Comparison of ENCODE assay signal across 27 mouse cellular contexts in genomic region chr13:53911261-53911660, GRCm38 (mm10).
"Had no signal": no experiment of that assay in that cellular context is flagged by ENCODE, and none has a peak within 500 bp of the region (broad histone marks: within the 10 kb centered on the region; RNA-seq: fewer than 3 reads in every experiment).

No protein-coding gene starts in this region.

- H3K9ac ChIP-seq: embryonic facial prominence, embryonic 12.5 days; embryonic facial prominence, embryonic 13.5 days; embryonic facial prominence, embryonic 15.5 days; forebrain, embryonic 12.5 days; forebrain, embryonic 13.5 days; forebrain, embryonic 15.5 days; forebrain, postnatal 0 days had no signal

- H3K27ac ChIP-seq: embryonic facial prominence, embryonic 10.5 days; embryonic facial prominence, embryonic 12.5 days; embryonic facial prominence, embryonic 13.5 days; embryonic facial prominence, embryonic 15.5 days; forebrain, embryonic 10.5 days; forebrain, embryonic 12.5 days; forebrain, embryonic 13.5 days; forebrain, embryonic 15.5 days; gastrocnemius, adult 2 months had no signal

- ATAC-seq: forebrain, embryonic 13.5 days; forebrain, embryonic 14.5 days; forebrain, embryonic 15.5 days; forebrain, embryonic 16.5 days; forebrain, postnatal 0 days had no signal

- H3K9me3 ChIP-seq: embryonic facial prominence, embryonic 10.5 days; embryonic facial prominence, embryonic 12.5 days; embryonic facial prominence, embryonic 13.5 days; embryonic facial prominence, embryonic 15.5 days; forebrain, embryonic 10.5 days; forebrain, embryonic 12.5 days; forebrain, embryonic 13.5 days; forebrain, embryonic 15.5 days had no signal

- H3K36me3 ChIP-seq: embryonic facial prominence, embryonic 10.5 days; embryonic facial prominence, embryonic 12.5 days; embryonic facial prominence, embryonic 13.5 days; embryonic facial prominence, embryonic 15.5 days; forebrain, embryonic 10.5 days; forebrain, embryonic 12.5 days; forebrain, embryonic 15.5 days had no signal

- H3K27me3 ChIP-seq: embryonic facial prominence, embryonic 12.5 days; embryonic facial prominence, embryonic 13.5 days; embryonic facial prominence, embryonic 15.5 days; forebrain, embryonic 12.5 days; forebrain, embryonic 13.5 days; forebrain, embryonic 15.5 days had no signal

- DNase-seq: cerebellum, adult 2 months; cerebellum, adult 8-10 months; cerebellum, adult 9-10 months; cerebellum, adult 9-11 months; cerebellum, postnatal 10 days; cerebellum, postnatal 14 days; cerebellum, postnatal 25 days; cerebellum, postnatal 36 days; embryo, embryonic 11 days; forebrain, postnatal 0 days; gastrocnemius, adult 2 months; gastrocnemius, postnatal 10 days; gastrocnemius, postnatal 14 days; gastrocnemius, postnatal 25 days; gastrocnemius, postnatal 36 days; heart, adult 18-20 months had no signal

- H3K4me1 ChIP-seq: embryonic facial prominence, embryonic 12.5 days; embryonic facial prominence, embryonic 13.5 days; embryonic facial prominence, embryonic 15.5 days; forebrain, embryonic 12.5 days; forebrain, embryonic 15.5 days had no signal

- H3K4me3 ChIP-seq: embryonic facial prominence, embryonic 10.5 days; embryonic facial prominence, embryonic 12.5 days; embryonic facial prominence, embryonic 13.5 days; embryonic facial prominence, embryonic 15.5 days; erythroblast, embryonic 14.5 days; forebrain, embryonic 10.5 days; forebrain, embryonic 12.5 days; forebrain, embryonic 13.5 days; forebrain, embryonic 15.5 days; gastrocnemius, adult 2 months had no signal

- H3K4me2 ChIP-seq: embryonic facial prominence, embryonic 12.5 days; embryonic facial prominence, embryonic 13.5 days; embryonic facial prominence, embryonic 15.5 days; forebrain, embryonic 12.5 days; forebrain, embryonic 13.5 days; forebrain, embryonic 15.5 days had no signal
